Mouse (Mus musculus): ENCODE measurements around the gene Lysmd2.

GRCm38 (mm10) chr9:75660917-75661316 is 35.4 kb downstream of the Lysmd2 start:
- TF ChIP-seq POLR2A (IDR thresholded peaks at IDR 0.05; ENCODE audit: borderline replicate concordance, insufficient read depth, low read length) = no peak
- TF ChIP-seq CTCF (IDR thresholded peaks at IDR 0.05; ENCODE audit: borderline replicate concordance, insufficient read depth, low read depth, low read length) = no peak

All from cerebellum, adult 2 months (tissue).